Mouse (Mus musculus) lung, adult 18-20 months (tissue): ENCODE data around the gene Gm13272.
"Not testable (repeated sequence)": the region's sequence is repeated elsewhere in the genome, so short reads cannot be mapped to it uniquely, and the experiment has no call there.

Experiments used
- DNase-seq, 2 experiments: peaks; one replicate each; pipeline ENCODE4 v3.0.0; 2022; ENCODE audit warnings: mixed read lengths in 2 of 2

Gm13272 gene

GRCm38 (mm10) chr4:88788402-88788801 is 8.8 kb downstream of the Gm13272 start, which contains the start of gene Gm13277:
Gene Gm13277 (plus strand): TSS chr4:88788632.
- peak; percentile 78 to 79 for DNase-seq

- DNase-seq = not testable (repeated sequence)
These were observed 11.6 kb downstream of the Gm13272 start, which contains the start of gene Gm13278 for GRCm38 (mm10) chr4:88791250-88791649. Gene Gm13278 (plus strand): TSS chr4:88791550.

- peak; percentile 60 to 71 for DNase-seq
These were observed 14.5 kb downstream of the Gm13272 start, which contains the start of gene Gm13275 for GRCm38 (mm10) chr4:88793936-88794675. Gene Gm13275 (plus strand): TSS chr4:88794487.

GRCm38 (mm10) chr4:88797097-88797496 is 17.4 kb downstream of the Gm13272 start, which contains the start of gene Gm13279:
Gene Gm13279 (plus strand): TSS chr4:88797397.
- not testable (repeated sequence) for DNase-seq

- DNase-seq = not testable (repeated sequence)
These were observed 19.7 kb downstream of the Gm13272 start, which contains the start of gene Gm13285 for GRCm38 (mm10) chr4:88799365-88799764. Gene Gm13285 (plus strand): TSS chr4:88799665.

GRCm38 (mm10) chr4:88802954-88803353 is 23.3 kb downstream of the Gm13272 start, which contains the start of gene Gm13287:
Gene Gm13287 (plus strand): TSS chr4:88803254.
- not testable (repeated sequence) for DNase-seq

GRCm38 (mm10) chr4:88805231-88805630 is 25.6 kb downstream of the Gm13272 start, which contains the start of gene Gm13288:
Gene Gm13288 (plus strand): TSS chr4:88805531.
- not testable (repeated sequence) for DNase-seq

- peak; percentile 22 to 40 for DNase-seq
These were observed 26.1 kb downstream of the Gm13272 start for GRCm38 (mm10) chr4:88805761-88806160.

GRCm38 (mm10) chr4:88815928-88816327 is 36.3 kb downstream of the Gm13272 start, which contains the start of gene Ifna7:
Gene Ifna7 (plus strand): TSS chr4:88816228.
- no peak for DNase-seq

GRCm38 (mm10) chr4:88819659-88820058 is 40.0 kb downstream of the Gm13272 start, which contains the start of gene Ifna11:
Gene Ifna11 (plus strand): TSS chr4:88819959.
- DNase-seq = no peak

- DNase-seq = no peak
These were observed 43.3 kb downstream of the Gm13272 start for GRCm38 (mm10) chr4:88822995-88823394.

- DNase-seq = not testable (repeated sequence)
These were observed 47.5 kb downstream of the Gm13272 start, which contains the start of gene Ifna6 for GRCm38 (mm10) chr4:88827116-88827515. Gene Ifna6 (plus strand): TSS chr4:88827416.
